Mouse (Mus musculus): ENCODE data around the gene Spg11.
A peak's percentile ranks its signal among the peaks of the same experiment; 100 is the strongest.

The Spg11 gene

GRCm38 (mm10) chr2:122117961-122118958, at the start of gene Spg11:
Spg11 (minus strand) TSS chr2:122118386.
- peak; percentile 98 for DNase-seq (ENCODE audit: low spot score)

GRCm38 (mm10) chr2:122164293-122164692, 46.1 kb upstream of the Spg11 start:
- DNase-seq (ENCODE audit: low spot score): no peak

GRCm38 (mm10) chr2:122163430-122164195, 45.4 kb upstream of the Spg11 start:
- DNase-seq (ENCODE audit: low spot score): no peak

GRCm38 (mm10) chr2:122162529-122162928, 44.3 kb upstream of the Spg11 start:
- DNase-seq (ENCODE audit: low spot score): no peak

- no peak for DNase-seq (ENCODE audit: low spot score)
These were observed 43.4 kb upstream of the Spg11 start for GRCm38 (mm10) chr2:122161542-122161941.

DNA sequence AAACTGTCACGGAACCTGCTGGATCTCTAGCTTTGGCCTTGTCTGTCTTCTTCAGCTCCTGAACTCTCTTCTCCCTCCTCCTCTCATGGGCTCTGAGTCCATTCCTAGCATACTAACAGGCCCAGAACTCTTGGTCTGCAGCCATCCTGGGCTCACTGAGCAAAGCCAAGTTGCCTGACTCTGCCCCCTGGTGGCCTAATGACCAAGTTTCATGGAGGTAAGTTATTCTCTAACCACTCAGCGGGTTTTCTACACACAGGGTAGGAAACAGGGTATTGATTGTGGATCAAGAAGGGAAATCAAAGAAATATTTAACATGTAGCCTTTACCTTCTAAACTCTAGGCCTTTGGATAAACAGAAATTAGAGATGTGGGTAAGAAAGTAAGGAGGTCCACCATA, 42.5 kb upstream of the Spg11 start, which contains the start of gene Trim69:
Gene Trim69, plus strand, starts transcription at position 21 of the 400 bp plus-strand sequence.
- DNase-seq (ENCODE audit: low spot score): peak; percentile 83

- DNase-seq (ENCODE audit: low spot score): no peak
These were observed 41.5 kb upstream of the Spg11 start for GRCm38 (mm10) chr2:122159667-122160066.

DNA sequence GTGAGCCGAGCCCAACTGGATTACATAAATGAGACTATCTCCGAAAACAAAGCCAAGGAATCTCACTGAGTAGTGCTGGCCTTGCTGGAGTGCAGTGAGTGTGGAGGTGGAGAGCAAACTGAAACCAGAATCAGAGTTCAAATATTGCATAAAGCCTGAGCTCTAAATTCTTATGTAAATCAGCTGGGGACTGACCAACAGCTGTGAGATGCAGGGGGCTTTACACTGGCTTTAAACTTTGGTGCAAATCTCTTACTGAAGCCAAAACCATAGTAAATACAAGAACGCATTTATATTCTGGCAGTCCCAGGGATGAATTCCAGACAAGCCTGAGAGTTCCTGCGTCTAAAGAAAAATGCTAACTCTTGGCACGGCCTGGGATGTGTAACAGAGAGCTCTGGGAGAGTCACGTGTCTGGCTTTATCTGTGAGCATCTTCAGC, 40.2 kb upstream of the Spg11 start:
- no peak for DNase-seq (ENCODE audit: low spot score)

GRCm38 (mm10) chr2:122157561-122157960, 39.4 kb upstream of the Spg11 start:
- no peak for DNase-seq (ENCODE audit: low spot score)

DNA sequence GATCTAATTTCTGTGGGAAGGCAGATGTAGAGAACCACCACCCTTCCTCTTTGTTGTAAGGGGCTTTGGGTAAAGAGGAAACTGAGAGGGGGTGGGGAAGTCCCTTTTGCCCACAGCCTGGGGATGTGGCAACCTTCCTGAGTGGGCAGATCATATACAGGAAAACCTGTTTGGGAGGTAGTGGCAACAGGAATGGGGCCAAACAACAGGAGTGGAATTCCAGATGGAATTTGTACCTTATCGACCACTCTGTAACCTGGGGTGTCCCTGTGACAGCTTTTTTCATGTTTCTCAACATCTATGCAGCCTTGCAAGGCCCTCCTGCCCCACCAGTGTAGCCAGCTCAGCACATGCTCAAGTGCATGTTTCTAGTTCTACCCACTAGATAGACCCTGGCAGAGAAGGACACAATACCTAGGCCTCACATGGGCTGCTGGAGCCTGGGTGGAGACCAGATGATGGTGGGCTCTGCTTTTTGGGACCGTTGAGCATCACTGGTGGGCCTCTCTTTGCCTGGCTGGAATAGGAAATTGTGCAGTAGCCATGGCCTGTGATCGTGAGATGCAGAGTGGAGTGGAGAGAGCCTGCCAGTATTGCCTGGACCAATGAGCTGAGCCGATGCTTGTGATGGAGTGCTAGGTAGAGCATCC, 38.0 kb upstream of the Spg11 start:
- DNase-seq (ENCODE audit: low spot score): peak; percentile 28

- DNase-seq (ENCODE audit: low spot score): no peak
These were observed 37.1 kb upstream of the Spg11 start for GRCm38 (mm10) chr2:122155292-122155691.

GRCm38 (mm10) chr2:122154479-122154878, 36.3 kb upstream of the Spg11 start:
- DNase-seq (ENCODE audit: low spot score): no peak

DNA sequence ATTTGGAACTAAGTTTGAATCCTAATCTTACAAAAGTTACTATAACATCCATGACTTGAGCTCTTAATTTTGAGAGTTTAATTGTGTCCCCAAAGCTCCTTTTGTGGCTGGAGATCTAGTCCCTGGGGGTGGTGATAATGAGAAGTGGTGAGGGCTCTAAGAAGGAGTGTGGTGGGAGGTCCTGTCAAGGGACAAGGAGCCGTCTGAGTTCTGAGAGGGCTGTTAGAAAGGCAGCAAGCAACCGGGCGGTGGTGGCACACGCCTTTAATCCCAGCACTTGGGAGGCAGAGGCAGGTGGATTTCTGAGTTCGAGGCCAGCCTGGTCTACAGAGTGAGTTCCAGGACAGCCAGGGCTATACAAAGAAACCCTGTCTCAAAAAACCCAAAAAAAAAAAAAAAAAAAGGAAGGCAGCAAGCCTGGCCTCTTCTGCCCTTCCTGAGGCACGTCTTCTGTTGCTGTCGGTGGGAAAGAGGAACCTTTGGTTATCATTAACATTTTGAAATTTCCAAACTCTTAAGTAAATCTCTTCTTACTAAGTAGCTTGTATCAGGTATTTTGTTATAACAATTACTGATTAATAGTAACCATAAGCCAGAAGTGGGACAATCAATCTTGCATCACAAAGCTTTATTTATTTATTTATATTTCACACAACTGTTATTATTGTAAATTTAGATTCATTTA, 35.6 kb upstream of the Spg11 start:
- no peak for DNase-seq (ENCODE audit: low spot score)

- no peak for DNase-seq (ENCODE audit: low spot score)
These were observed 34.7 kb upstream of the Spg11 start for GRCm38 (mm10) chr2:122152850-122153249.

- DNase-seq (ENCODE audit: low spot score): no peak
These were observed 33.0 kb upstream of the Spg11 start for GRCm38 (mm10) chr2:122151221-122151620.

DNA sequence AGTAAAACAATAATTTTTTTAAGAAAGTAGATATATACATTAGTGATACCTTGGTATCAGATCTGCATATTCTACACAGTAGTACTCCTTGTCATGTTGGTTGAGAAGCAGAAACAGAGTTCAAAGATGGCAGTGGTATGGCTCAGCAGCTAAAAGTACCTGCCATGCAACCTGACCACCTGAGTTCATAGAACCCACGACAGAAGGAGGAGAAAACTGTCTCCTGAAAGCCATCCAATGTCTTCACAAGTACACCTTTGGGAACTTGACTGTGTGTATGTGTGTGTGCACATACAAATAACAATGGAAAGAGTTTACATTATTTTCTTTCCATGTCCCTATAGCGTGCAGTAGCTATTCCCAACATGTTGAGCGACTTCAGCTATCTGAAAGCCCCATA, 31.5 kb upstream of the Spg11 start:
- DNase-seq (ENCODE audit: low spot score): no peak

DNA sequence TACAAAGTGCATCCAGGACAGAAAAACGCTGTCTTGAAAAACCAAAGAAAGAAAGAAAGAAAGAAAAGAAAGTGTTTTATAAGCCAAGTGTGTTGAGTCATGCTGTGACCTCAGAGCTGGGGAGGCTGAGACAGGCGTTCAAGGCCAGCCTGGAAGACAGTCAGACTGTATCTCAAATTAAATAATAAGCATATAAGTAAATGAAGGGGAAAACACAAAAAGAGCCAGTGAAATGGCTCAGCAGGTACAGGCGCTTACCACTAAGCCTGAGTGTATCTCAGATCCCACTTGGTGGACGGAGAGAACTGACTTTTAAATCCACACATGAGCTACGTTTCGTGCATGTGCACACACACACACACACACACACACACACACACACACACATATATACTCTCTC, 31.1 kb upstream of the Spg11 start:
- no peak for DNase-seq (ENCODE audit: low spot score)

GRCm38 (mm10) chr2:122148242-122148917, 30.2 kb upstream of the Spg11 start:
- DNase-seq (ENCODE audit: low spot score): peak; percentile 63

DNA sequence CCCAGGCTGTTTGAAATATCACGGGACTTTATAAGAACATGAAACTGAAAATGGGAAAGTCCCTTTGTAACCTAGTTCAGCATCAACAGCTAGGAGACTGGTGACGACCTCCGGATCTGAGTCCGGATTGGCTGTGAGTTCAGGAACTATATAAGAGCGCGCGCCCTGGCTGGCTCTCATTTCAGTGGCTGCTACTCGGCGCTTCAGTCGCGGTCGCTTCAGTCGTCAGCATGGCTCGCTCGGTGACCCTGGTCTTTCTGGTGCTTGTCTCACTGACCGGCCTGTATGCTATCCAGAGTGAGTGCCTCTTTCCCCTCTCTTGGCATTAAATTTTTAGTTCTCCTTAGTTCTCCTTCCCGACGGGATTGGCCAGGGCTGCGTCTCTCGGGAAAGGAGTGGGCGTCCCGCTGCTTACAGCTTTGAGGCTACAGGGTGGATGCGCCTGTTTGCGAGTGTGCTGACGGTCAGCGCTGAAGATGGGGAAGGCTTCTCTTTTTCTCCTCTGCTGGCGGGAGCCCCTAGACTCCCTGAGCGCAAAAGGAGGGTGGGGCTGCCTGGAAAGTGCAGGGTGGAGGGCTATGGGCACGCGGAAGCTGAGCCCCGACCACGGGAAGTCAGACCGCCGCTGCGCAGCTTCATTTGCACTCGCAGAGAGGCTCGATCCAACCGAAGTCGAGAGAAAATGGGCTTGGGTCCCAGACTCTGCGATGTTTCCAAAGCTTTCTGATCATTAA, 29.5 kb upstream of the Spg11 start, which contains the start of gene B2m:
Gene B2m, plus strand, starts transcription at position 179 of the 734 bp plus-strand sequence.
- DNase-seq (ENCODE audit: low spot score): peak; percentile 97

- DNase-seq (ENCODE audit: low spot score): peak; percentile 55
These were observed 28.5 kb upstream of the Spg11 start for GRCm38 (mm10) chr2:122146687-122147086.

Data from layer of hippocampus, adult 11-12 months (tissue).